In genomic region chr1:88756658-88757057, GRCm38 (mm10) we compare ENCODE assay signal across 8 mouse cellular contexts. TPM values are rescaled to one million over a fixed set of nuclear protein-coding genes. Genes with fewer than 3 reads are reported as not detected.
A peak's percentile ranks its signal among the peaks of the same experiment; 100 is the strongest.
DNase-seq lines count a peak whose midpoint lies in the region; ATAC-seq and TF ChIP-seq lines count a peak whose summit lies in the region.

No protein-coding gene starts in this region.

- H3K27ac ChIP-seq in embryonic facial prominence, embryonic 11.5 days (replicated peaks; ENCODE audit: low read depth, low read length): no peak overlapping the region
- H3K27ac ChIP-seq in heart, embryonic 10.5 days: peak overlapping the region; percentile 44; the same call in 1 of the 2 replicates

- no peak for TF ChIP-seq POLR2A in lung, adult 2 months (IDR thresholded peaks at IDR 0.05; ENCODE audit: borderline replicate concordance, extremely low read depth, low read depth, low read length)

- TF ChIP-seq CTCF in C2C12 (IDR thresholded peaks at IDR 0.05; ENCODE audit: control insufficient read depth, insufficient read depth, insufficient read length): peak; percentile 46
- TF ChIP-seq CTCF in lung, adult 2 months (IDR thresholded peaks at IDR 0.05; ENCODE audit: insufficient read depth, low read length): peak; percentile 62

- H3K79me3 ChIP-seq in C2C12 (ENCODE audit: low read depth): no peaks in the 10 kb centered on the region

- H3K27me3 ChIP-seq in C2C12 (ENCODE audit: control insufficient read depth, insufficient read depth, insufficient read length): no peaks in the 10 kb centered on the region
- no peaks in the 10 kb centered on the region for H3K27me3 ChIP-seq in embryonic facial prominence, embryonic 11.5 days (ENCODE audit: control insufficient read depth, insufficient read depth, low read length)
- H3K27me3 ChIP-seq in heart, embryonic 10.5 days (ENCODE audit: insufficient read depth, poor library complexity, severe bottlenecking): no peaks in the 10 kb centered on the region

- H3K9me3 ChIP-seq in embryonic facial prominence, embryonic 11.5 days (replicated peaks; ENCODE audit: control insufficient read depth, low read length): no peaks in the 10 kb centered on the region
- H3K9me3 ChIP-seq in heart, embryonic 10.5 days: no peaks in the 10 kb centered on the region; the same call in 1 of the 2 replicates

- no peak overlapping the region for H3ac ChIP-seq in C2C12 (ENCODE audit: control insufficient read depth, insufficient read length, low read depth)

- DNase-seq in adrenal gland, adult 18-20 months (ENCODE audit: low spot score in 2 of 2): peak; percentile 37 to 44
- peak; percentile 33 for DNase-seq in embryonic facial prominence, embryonic 11.5 days (ENCODE audit: low spot score)
- no peak for DNase-seq in heart, embryonic 10.5 days (ENCODE audit: low spot score)
- DNase-seq in kidney, postnatal 10 days: peak; percentile 74
- DNase-seq in lung, adult 2 months: peak; percentile 48
- peak; percentile 66 for DNase-seq in retina, postnatal 1 day

- H3K4me2 ChIP-seq in embryonic facial prominence, embryonic 11.5 days (ENCODE audit: low read depth, low read length): no peak overlapping the region

- no peak for ATAC-seq in embryonic facial prominence, embryonic 11.5 days (replicated peaks; ENCODE audit: insufficient number of reproducible peaks, low FRiP score, low TSS enrichment, low read depth)
- no peak for ATAC-seq in erythroid progenitor cell, adult 5-6 weeks (replicated peaks; ENCODE audit: low FRiP score, poor library complexity, severe bottlenecking)

- H3K79me2 ChIP-seq in C2C12 (ENCODE audit: control insufficient read depth, insufficient read depth): no peaks in the 10 kb centered on the region

- no peak overlapping the region for H3K4me3 ChIP-seq in C2C12 (ENCODE audit: insufficient read depth, poor library complexity, severe bottlenecking)
- H3K4me3 ChIP-seq in embryonic facial prominence, embryonic 11.5 days (ENCODE audit: low read depth, low read length): no peak overlapping the region
- H3K4me3 ChIP-seq in heart, embryonic 10.5 days: no peak overlapping the region
- no peak overlapping the region for H3K4me3 ChIP-seq in lung, adult 2 months (replicated peaks; ENCODE audit: extremely low read depth, low read depth, low read length)

- H3K9ac ChIP-seq in embryonic facial prominence, embryonic 11.5 days (replicated peaks; ENCODE audit: low read length): no peak overlapping the region

- H3K4me1 ChIP-seq in embryonic facial prominence, embryonic 11.5 days (ENCODE audit: control insufficient read depth, insufficient read depth, low read length): peaks cover 4% of the 10 kb centered on the region
- peaks cover 29% of the 10 kb centered on the region for H3K4me1 ChIP-seq in heart, embryonic 10.5 days
- H3K4me1 ChIP-seq in lung, adult 2 months (ENCODE audit: control insufficient read depth, insufficient read depth, low read length): 0 out of 2 replicates have a peak, but pooled peaks cover 2% of the 10 kb centered on the region

- WGBS in embryonic facial prominence, embryonic 11.5 days: 81% methylated on average over 7 of the region's 7 CpGs
- WGBS in heart, embryonic 10.5 days: 80% methylated on average over 7 of the region's 7 CpGs
- 67% methylated on average over 7 of the region's 7 CpGs for WGBS in lung, adult 2 months

- no peaks in the 10 kb centered on the region for H3K36me3 ChIP-seq in C2C12 (ENCODE audit: control insufficient read depth, insufficient read depth)
- H3K36me3 ChIP-seq in embryonic facial prominence, embryonic 11.5 days (replicated peaks; ENCODE audit: control insufficient read depth, insufficient read depth, low read depth, low read length): no peaks in the 10 kb centered on the region
- no peaks in the 10 kb centered on the region for H3K36me3 ChIP-seq in heart, embryonic 10.5 days

TF ChIP-seq in C2C12, 6 proteins besides CTCF, POLR2A, EP300 and RAD21:
- no peak for TF ChIP-seq MYOG (IDR thresholded peaks at IDR 0.05; ENCODE audit: control insufficient read depth, extremely low read depth, insufficient read length)
- TF ChIP-seq FOSL1 (IDR thresholded peaks at IDR 0.05; ENCODE audit: insufficient read depth, low read length, poor library complexity, severe bottlenecking): no peak
- TF ChIP-seq MAX (IDR thresholded peaks at IDR 0.05): no peak
- TF ChIP-seq MYOD1 (IDR thresholded peaks at IDR 0.05; ENCODE audit: control insufficient read depth, insufficient read length, low read depth): no peak
- no peak for TF ChIP-seq CEBPB (IDR thresholded peaks at IDR 0.05; ENCODE audit: low read depth)
- no peak for TF ChIP-seq USF1 (IDR thresholded peaks at IDR 0.05; ENCODE audit: low read depth)
TF ChIP-seq in C2C12: peak in this region for 0.

RNA-seq across cellular contexts. Expression of gene Arl4c, which starts 54.6 kb away (rescaled TPM):
- polyA plus RNA-seq in C2C12 (2012; fragmentation: generic; extraction: Trizol): 81.3 TPM
- total RNA-seq in adrenal gland, adult 18-20 months (2021): 10 to 100 TPM in 1 of 2 experiments, 1 to 10 TPM in 1; 9.8 to 10.3 TPM
- 6.4 and 6.7 TPM in 2 replicates for polyA plus RNA-seq in embryonic facial prominence, embryonic 11.5 days (2014; fragmentation: Nextera tagmentation; extraction: Ambion mirVana)
- polyA plus RNA-seq in heart, embryonic 10.5 days (2016; fragmentation: Nextera tagmentation; extraction: Ambion mirVana): 9.2 and 16.0 TPM in 2 replicates
- 17.6 and 22.1 TPM in 2 replicates for polyA plus RNA-seq in lung, adult 2 months (2012; rRNA removed)
- total RNA-seq in erythroid progenitor cell, adult 5-6 weeks (2015; ENCODE audit: low replicate concordance): 2.9 and 4.0 TPM in 2 replicates
- 2.6 and 4.7 TPM in 2 replicates for total RNA-seq in erythroid progenitor cell, adult 5-6 weeks (2017; ENCODE audit: low replicate concordance)
